12 mouse cellular contexts compared by ENCODE assay signal in genomic region chr16:78451251-78451650, GRCm38 (mm10).
DNase-seq lines count a peak whose midpoint lies in the region; ATAC-seq and TF ChIP-seq lines count a peak whose summit lies in the region.
"Had no signal": no experiment of that assay in that cellular context is flagged by ENCODE, and none has a peak within 500 bp of the region (broad histone marks: within the 10 kb centered on the region; RNA-seq: fewer than 3 reads in every experiment).

No protein-coding gene starts in this region.

- H3K4me2 ChIP-seq in forebrain, embryonic 12.5 days: no peak overlapping the region
- no peak overlapping the region for H3K4me2 ChIP-seq in forebrain, embryonic 13.5 days
- H3K4me2 ChIP-seq in hindbrain, embryonic 14.5 days (replicated peaks): no peak overlapping the region
- H3K4me2 ChIP-seq: neural tube, embryonic 13.5 days had no signal

- 69% methylated on average over 11 of the region's 11 CpGs for WGBS in forebrain, embryonic 12.5 days
- WGBS in forebrain, embryonic 13.5 days: 56% methylated on average over 11 of the region's 11 CpGs
- 21% methylated on average over 11 of the region's 11 CpGs for WGBS in kidney, adult 2 months
- WGBS in hindbrain, embryonic 14.5 days: 61% methylated on average over 11 of the region's 11 CpGs

- H3K4me1 ChIP-seq in forebrain, embryonic 12.5 days: no peaks in the 10 kb centered on the region; the same call in 1 of the 2 replicates
- H3K4me1 ChIP-seq in forebrain, embryonic 13.5 days: peaks cover 2% of the 10 kb centered on the region; the same call in 1 of the 2 replicates
- H3K4me1 ChIP-seq in kidney, adult 2 months (ENCODE audit: control insufficient read depth, insufficient read depth, low read length): no peaks in the 10 kb centered on the region
- no peaks in the 10 kb centered on the region for H3K4me1 ChIP-seq in hindbrain, embryonic 14.5 days (replicated peaks; ENCODE audit: control insufficient read depth, insufficient read depth, low read length)
- H3K4me1 ChIP-seq: neural tube, embryonic 13.5 days had no signal

- no peak for TF ChIP-seq POLR2A in kidney, adult 2 months (IDR thresholded peaks at IDR 0.05; ENCODE audit: low read depth, low read length)

- H3K9me3 ChIP-seq in forebrain, embryonic 12.5 days: no peaks in the 10 kb centered on the region
- H3K9me3 ChIP-seq in forebrain, embryonic 13.5 days (replicated peaks): 0 out of 2 replicates have a peak, but pooled peaks cover 4% of the 10 kb centered on the region
- no peaks in the 10 kb centered on the region for H3K9me3 ChIP-seq in hindbrain, embryonic 14.5 days (ENCODE audit: control insufficient read depth, low read length)
- H3K9me3 ChIP-seq: neural tube, embryonic 13.5 days had no signal

- intact Hi-C loops in left cerebral cortex, adult 2 months (cut with DNase I): loop anchor here (5.0 kb wide), 3 partner anchors 126 to 501 kb away; partner anchors contain the start of gene D16Ertd472e

- DNase-seq in Muller cell, postnatal 12 days (ENCODE audit: inconsistent ontology term): peak; percentile 91
- peak; percentile 45 for DNase-seq in kidney, adult 2 months
- peak; percentile 36 for DNase-seq in lung, postnatal 14 days
- no peak for DNase-seq in MN1 (ENCODE audit: low spot score)
- DNase-seq in hindbrain, embryonic 14.5 days (ENCODE audit: low spot score): no peak
- no peak for DNase-seq in left cerebral cortex, adult 2 months (ENCODE audit: extremely low spot score in 1 of 2, low spot score in 2 of 2)
- DNase-seq: thymus, postnatal 25 days had no signal

- no peak for TF ChIP-seq CTCF in kidney, adult 2 months (conservative IDR thresholded peaks at IDR 0.05; ENCODE audit: insufficient read depth, insufficient read length, low read depth, low read length)
- TF ChIP-seq CTCF in left cerebral cortex, adult 2 months (IDR thresholded peaks at IDR 0.05): no peak

- no peaks in the 10 kb centered on the region for H3K36me3 ChIP-seq in forebrain, embryonic 12.5 days (replicated peaks)
- no peaks in the 10 kb centered on the region for H3K36me3 ChIP-seq in forebrain, embryonic 13.5 days (ENCODE audit: poor library complexity, severe bottlenecking)
- no peaks in the 10 kb centered on the region for H3K36me3 ChIP-seq in kidney, adult 2 months (ENCODE audit: control insufficient read depth, insufficient read depth, low read length)
- no peaks in the 10 kb centered on the region for H3K36me3 ChIP-seq in hindbrain, embryonic 14.5 days (replicated peaks; ENCODE audit: control insufficient read depth, insufficient read depth)
- H3K36me3 ChIP-seq: neural tube, embryonic 13.5 days had no signal

- ATAC-seq in forebrain, embryonic 12.5 days (ENCODE audit: low FRiP score): 0 out of 2 replicates have a peak, but pooled peaks have one; percentile 6
- ATAC-seq in forebrain, embryonic 13.5 days: no peak
- ATAC-seq in hindbrain, embryonic 14.5 days (ENCODE audit: low FRiP score): no peak
- ATAC-seq: intestine, embryonic 16.5 days had no signal

- no peaks in the 10 kb centered on the region for H3K27me3 ChIP-seq in forebrain, embryonic 12.5 days
- H3K27me3 ChIP-seq in forebrain, embryonic 13.5 days: no peaks in the 10 kb centered on the region
- no peaks in the 10 kb centered on the region for H3K27me3 ChIP-seq in kidney, adult 2 months (replicated peaks; ENCODE audit: control insufficient read depth, insufficient read depth, low read length)
- H3K27me3 ChIP-seq in hindbrain, embryonic 14.5 days (ENCODE audit: control insufficient read depth, insufficient read depth, low read length): no peaks in the 10 kb centered on the region
- H3K27me3 ChIP-seq: neural tube, embryonic 13.5 days had no signal

- no peak overlapping the region for H3K9ac ChIP-seq in forebrain, embryonic 12.5 days
- H3K9ac ChIP-seq in forebrain, embryonic 13.5 days: no peak overlapping the region
- no peak overlapping the region for H3K9ac ChIP-seq in hindbrain, embryonic 14.5 days
- H3K9ac ChIP-seq: neural tube, embryonic 13.5 days had no signal

- no peak overlapping the region for H3K4me3 ChIP-seq in forebrain, embryonic 12.5 days (replicated peaks)
- H3K4me3 ChIP-seq in forebrain, embryonic 13.5 days: no peak overlapping the region
- no peak overlapping the region for H3K4me3 ChIP-seq in kidney, adult 2 months (ENCODE audit: insufficient read depth, low read depth, low read length)
- H3K4me3 ChIP-seq in hindbrain, embryonic 14.5 days (replicated peaks; ENCODE audit: low read length): no peak overlapping the region
- H3K4me3 ChIP-seq in left cerebral cortex, adult 2 months: no peak overlapping the region
- H3K4me3 ChIP-seq: neural tube, embryonic 13.5 days had no signal

- H3K27ac ChIP-seq in forebrain, embryonic 12.5 days: no peak overlapping the region
- H3K27ac ChIP-seq in forebrain, embryonic 13.5 days: no peak overlapping the region
- no peak overlapping the region for H3K27ac ChIP-seq in kidney, adult 2 months (ENCODE audit: insufficient read depth, low read depth, low read length)
- H3K27ac ChIP-seq in hindbrain, embryonic 14.5 days: no peak overlapping the region
- H3K27ac ChIP-seq in left cerebral cortex, adult 2 months: no peak overlapping the region
- H3K27ac ChIP-seq: macrophage; neural tube, embryonic 13.5 days had no signal

Comparison
In these comparisons a context has a peak if more than half of its experiments do, and no peak if none do; other contexts are left out.
1. DNase-seq: peak in Muller cell, postnatal 12 days (single experiment), kidney, adult 2 months (single experiment) and lung, postnatal 14 days (single experiment); none in MN1 (single experiment), hindbrain, embryonic 14.5 days (single experiment) and left cerebral cortex, adult 2 months (0 of 2).